Mouse (Mus musculus): ENCODE data around the gene Morn1. TPM values are rescaled to one million over a fixed set of nuclear protein-coding genes. Genes with fewer than 3 reads are reported as not detected.

The Morn1 gene
- total RNA-seq, 2 experiments from 2014 or later, result not detected

- ATAC-seq (replicated peaks; ENCODE audit: low FRiP score, poor library complexity, severe bottlenecking), result no peak
These were observed 27.5 kb downstream of the Morn1 start for GRCm38 (mm10) chr4:155113766-155114410.

GRCm38 (mm10) chr4:155116607-155117006, 30.2 kb downstream of the Morn1 start:
- ATAC-seq (replicated peaks; ENCODE audit: low FRiP score, poor library complexity, severe bottlenecking), result no peak

GRCm38 (mm10) chr4:155117396-155117978, 31.1 kb downstream of the Morn1 start:
- ATAC-seq (replicated peaks; ENCODE audit: low FRiP score, poor library complexity, severe bottlenecking), result no peak

- no peak for ATAC-seq (replicated peaks; ENCODE audit: low FRiP score, poor library complexity, severe bottlenecking)
These were observed 31.9 kb downstream of the Morn1 start for GRCm38 (mm10) chr4:155118278-155118677.

GRCm38 (mm10) chr4:155120038-155120437, 33.7 kb downstream of the Morn1 start:
- no peak for ATAC-seq (replicated peaks; ENCODE audit: low FRiP score, poor library complexity, severe bottlenecking)

GRCm38 (mm10) chr4:155120583-155120982, 34.2 kb downstream of the Morn1 start:
- ATAC-seq (replicated peaks; ENCODE audit: low FRiP score, poor library complexity, severe bottlenecking), result no peak

GRCm38 (mm10) chr4:155121222-155121621, 34.8 kb downstream of the Morn1 start:
- ATAC-seq (replicated peaks; ENCODE audit: low FRiP score, poor library complexity, severe bottlenecking), result no peak

GRCm38 (mm10) chr4:155121915-155122443, 35.6 kb downstream of the Morn1 start:
- ATAC-seq (replicated peaks; ENCODE audit: low FRiP score, poor library complexity, severe bottlenecking), result no peak

GRCm38 (mm10) chr4:155122444-155123040, 36.2 kb downstream of the Morn1 start:
- no peak for ATAC-seq (replicated peaks; ENCODE audit: low FRiP score, poor library complexity, severe bottlenecking)

GRCm38 (mm10) chr4:155123868-155124534, 37.6 kb downstream of the Morn1 start:
- no peak for ATAC-seq (replicated peaks; ENCODE audit: low FRiP score, poor library complexity, severe bottlenecking)

GRCm38 (mm10) chr4:155125310-155125709, 38.9 kb downstream of the Morn1 start:
- no peak for ATAC-seq (replicated peaks; ENCODE audit: low FRiP score, poor library complexity, severe bottlenecking)

- no peak for ATAC-seq (replicated peaks; ENCODE audit: low FRiP score, poor library complexity, severe bottlenecking)
These were observed 39.8 kb downstream of the Morn1 start for GRCm38 (mm10) chr4:155126194-155126593.

GRCm38 (mm10) chr4:155126602-155127372, 40.4 kb downstream of the Morn1 start:
- ATAC-seq (replicated peaks; ENCODE audit: low FRiP score, poor library complexity, severe bottlenecking), result no peak

- ATAC-seq (replicated peaks; ENCODE audit: low FRiP score, poor library complexity, severe bottlenecking), result no peak
These were observed 42.0 kb downstream of the Morn1 start for GRCm38 (mm10) chr4:155128411-155128810.

GRCm38 (mm10) chr4:155129132-155129917, 42.9 kb downstream of the Morn1 start:
- no peak for ATAC-seq (replicated peaks; ENCODE audit: low FRiP score, poor library complexity, severe bottlenecking)

GRCm38 (mm10) chr4:155129996-155130395, 43.6 kb downstream of the Morn1 start:
- ATAC-seq (replicated peaks; ENCODE audit: low FRiP score, poor library complexity, severe bottlenecking), result no peak

- no peak for ATAC-seq (replicated peaks; ENCODE audit: low FRiP score, poor library complexity, severe bottlenecking)
These were observed 44.2 kb downstream of the Morn1 start for GRCm38 (mm10) chr4:155130616-155131015.

- ATAC-seq (replicated peaks; ENCODE audit: low FRiP score, poor library complexity, severe bottlenecking), result no peak
These were observed 46.8 kb downstream of the Morn1 start for GRCm38 (mm10) chr4:155133188-155133587.
